Mouse (Mus musculus) c-Kit-positive CD71-positive TER-119-negative erythroid progenitor cells, embryonic 14.5 days (primary cell): ENCODE data around the gene Sqstm1.

ENCODE experiments used
- DNase-seq: peaks from one replicate; pipeline ENCODE4 v3.0.0-alpha.2; 2013; ENCODE audit warnings: low read depth

Sqstm1 gene

DNA sequence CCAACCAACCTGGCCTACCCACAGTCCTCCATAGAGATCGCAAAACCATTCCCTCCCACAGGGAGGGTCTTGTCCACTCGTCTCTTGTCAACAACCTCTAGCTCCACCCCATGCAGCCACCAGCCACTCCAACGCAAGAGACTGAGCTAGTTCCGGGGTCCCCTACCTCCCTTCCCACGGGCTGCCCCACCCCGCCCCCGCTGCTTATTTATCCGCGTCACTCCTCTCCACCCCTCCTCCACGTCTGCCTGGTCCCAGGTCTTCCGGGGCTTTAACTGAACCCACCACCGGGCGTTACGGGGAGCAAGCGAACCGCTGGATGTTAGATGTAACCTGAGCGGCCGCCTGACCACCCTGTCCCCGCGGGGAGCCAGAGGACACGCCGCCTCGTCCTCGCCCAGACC is 524 bp downstream of the Sqstm1 start:
- DNase-seq = peak; percentile 86

DNA sequence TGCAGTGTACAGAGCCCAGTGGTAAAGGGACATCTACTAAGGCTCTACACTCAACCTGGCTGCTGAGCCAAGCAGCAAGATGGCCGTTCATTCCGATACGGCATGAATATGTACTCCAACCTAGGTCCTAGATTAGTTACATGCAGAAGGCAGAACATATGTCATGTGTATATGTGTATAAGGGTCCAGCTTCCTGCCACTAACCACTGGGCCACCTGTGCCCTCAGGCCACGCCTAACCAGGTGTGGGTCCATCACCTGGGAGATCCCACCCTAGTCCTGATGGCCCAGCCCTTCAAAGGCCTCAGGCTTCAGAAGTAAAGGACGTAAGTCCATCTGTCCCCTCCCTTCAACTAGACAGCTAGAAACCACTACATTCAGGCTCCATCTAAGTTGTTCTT is 2.6 kb downstream of the Sqstm1 start:
- DNase-seq = no peak

DNA sequence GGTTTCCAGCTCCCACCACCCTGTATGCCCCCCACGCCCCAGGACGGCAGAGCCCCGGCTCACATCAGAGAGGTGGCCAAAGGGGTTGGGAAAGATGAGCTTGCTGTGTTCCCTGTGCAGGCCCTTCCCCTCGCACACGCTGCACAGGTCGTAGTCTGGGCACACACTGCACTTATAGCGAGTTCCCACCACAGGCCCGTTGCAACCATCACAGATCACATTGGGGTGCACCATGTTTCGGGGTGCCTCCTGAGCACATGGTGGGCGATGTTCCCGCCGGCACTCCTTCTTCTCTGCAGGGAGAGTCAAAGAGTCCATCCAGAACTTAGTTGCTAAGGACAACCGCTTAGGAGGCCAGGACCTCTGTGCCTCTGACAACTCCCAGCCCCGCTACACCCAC is 3.3 kb downstream of the Sqstm1 start:
- no peak for DNase-seq

DNA sequence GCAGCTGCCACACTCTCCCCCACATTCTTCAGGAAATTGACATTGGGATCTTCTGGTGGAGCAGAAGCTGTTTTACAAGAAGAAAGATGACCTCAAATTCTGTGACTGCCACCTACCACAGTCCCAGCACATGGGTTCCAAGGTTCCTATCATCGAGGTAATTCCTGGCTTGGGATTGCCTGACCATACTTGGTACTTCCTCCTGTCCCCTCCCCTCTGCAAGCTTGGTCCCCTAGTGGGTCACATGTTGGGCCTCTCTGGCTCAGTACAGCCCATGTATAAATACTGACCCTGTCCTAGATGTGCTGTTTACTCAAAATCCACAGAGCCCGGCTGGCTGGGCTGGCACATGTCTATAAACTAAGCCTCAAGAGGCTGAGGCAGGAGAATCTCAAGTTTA is 4.6 kb downstream of the Sqstm1 start:
- DNase-seq = no peak

DNA sequence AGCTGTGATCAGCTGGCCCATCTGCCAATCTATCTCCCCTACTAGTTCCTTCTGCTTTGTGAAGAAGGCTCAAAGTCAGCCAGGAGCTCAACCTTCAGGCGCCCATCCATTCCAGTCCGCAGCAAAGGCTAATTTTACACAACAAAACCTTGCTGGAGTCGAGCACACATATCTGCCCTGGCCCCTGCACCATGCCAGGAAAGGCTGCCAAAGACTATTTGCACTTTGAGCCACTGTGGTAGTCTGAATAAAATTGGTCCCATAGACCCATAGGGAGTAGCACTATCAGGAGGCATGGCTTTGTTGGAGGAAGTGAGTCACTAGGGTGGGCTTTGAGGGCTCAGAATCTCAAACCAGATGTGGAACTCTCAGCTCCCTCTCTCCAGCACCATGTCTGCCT is 5.2 kb downstream of the Sqstm1 start:
- DNase-seq = no peak

DNA sequence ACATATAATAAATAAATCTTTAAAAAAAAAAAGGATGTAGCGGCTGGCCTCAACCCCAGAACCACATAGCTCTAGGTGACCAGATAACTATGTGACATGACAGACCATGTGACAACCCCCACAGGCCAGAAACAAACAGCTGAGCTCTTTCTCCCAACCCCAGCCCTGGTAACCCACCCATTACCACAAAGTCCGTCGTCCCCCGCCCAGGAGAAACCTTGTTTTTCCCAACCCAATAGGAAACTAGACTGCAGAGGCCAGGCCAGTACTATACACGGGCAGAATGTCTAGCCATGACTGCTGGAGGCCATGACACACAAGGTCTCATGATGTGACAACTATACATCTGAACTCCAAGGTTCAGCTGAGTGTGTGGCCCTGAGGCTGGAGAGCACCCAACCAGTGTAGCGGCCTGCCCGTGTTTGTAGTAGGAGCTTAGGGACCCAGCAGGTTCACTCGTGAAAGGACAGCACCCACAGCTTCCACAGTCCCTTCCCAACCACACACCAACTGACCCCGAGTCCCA is 7.3 kb downstream of the Sqstm1 start:
- DNase-seq = no peak

DNA sequence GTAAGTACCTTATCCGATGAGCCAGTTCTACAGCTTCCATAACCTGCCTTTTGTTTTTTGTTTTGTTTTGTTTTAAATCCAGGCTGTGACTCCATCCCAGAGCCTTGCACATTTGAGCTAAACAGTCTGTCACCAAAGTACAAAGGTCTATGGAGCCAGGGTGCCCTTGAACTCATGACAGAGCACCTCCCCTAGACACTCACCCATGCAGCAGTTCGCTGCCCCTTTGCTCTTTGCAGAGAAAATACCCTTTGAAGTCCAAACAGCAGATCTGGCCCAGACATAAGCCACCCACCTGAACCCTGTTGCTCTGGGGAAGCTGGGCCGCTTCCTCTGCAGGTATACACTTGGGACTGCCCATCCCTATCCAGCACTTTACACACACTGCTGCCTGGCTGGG is 9.0 kb downstream of the Sqstm1 start:
- no peak for DNase-seq

DNA sequence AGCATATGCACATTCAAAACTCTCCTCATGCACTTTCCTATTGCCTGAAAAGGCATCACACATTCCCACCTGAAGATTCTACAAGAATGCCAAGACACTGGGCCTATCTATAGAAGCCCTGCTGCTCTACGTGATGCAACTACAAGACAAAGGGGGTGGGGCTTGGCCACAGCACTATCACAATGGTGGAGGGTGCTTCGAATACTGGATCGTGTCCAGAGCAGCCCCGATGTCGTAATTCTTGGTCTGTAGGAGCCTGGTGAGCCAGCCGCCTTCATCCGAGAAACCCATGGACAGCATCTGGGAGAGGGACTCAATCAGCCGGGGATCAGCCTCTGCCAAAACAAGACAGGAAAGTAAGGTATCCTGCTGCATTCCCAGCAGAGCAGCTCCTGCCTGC is 10.0 kb downstream of the Sqstm1 start:
- DNase-seq = no peak

DNA sequence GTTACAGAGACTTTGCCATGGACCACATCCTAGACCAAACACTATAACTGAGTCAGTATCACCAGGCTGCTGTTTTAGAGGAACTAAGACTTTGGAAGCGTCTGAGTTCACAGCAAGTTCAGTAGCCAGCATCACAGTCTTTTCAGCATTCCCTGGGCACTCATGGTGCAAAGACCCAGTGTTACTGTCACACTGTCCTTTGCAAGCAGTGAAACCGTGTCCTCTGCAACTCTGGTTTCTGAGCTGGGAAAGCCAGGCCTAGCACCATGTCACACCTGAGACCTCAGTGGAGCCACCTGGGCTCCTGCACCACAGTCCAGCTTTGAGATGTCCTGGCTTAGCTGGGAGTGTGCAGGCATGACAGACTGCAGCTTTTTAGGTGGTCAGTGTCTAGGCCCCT is 11.7 kb downstream of the Sqstm1 start:
- no peak for DNase-seq

DNA sequence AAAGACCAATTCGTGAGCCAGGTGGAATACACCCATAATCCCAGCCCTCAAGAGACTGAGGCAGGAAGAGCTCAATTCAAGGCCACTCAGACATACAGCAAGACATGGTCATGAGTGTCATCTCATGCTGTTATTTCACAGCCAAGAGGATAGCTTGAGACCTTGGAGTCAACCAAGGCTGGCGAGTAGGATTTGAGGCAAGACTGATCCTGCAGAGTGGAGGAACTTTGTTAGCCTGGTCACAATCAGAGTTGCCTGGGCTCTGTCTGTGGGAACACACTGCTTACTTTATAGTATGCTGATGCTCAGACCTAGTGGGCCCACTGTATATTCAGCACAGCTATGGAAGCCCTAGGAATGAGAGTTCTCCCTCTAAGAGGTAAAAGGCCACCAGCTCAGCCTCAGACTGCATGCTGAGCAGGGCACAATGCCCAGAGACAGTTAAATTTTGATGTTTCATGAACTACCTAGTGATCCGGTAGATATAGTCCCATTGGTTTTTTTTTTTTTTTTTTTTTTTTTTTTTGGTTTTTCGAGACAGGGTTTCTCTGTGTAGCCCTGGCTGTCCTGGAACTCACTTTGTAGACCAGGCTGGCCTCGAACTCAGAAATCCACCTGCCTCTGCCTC is 12.3 kb downstream of the Sqstm1 start:
- no peak for DNase-seq

DNA sequence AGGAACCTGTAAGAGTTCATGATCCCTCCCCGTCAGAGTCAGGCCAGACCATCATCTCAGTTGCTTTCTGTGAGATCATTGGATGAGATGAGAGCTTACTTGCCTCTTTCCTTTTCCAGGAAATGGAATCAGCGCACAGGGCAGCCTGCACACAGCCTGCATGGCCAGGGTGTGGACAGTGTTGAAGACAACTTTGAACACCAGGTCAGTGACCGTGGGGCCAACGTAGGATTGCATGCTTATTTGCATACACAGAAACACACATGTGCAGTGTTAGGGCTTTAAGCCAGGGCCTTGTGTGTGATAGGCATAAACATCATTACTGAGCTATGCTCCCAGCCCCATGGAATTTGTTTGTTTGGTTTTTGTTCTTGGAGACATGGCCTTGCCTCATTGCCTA is 13.1 kb downstream of the Sqstm1 start:
- DNase-seq = no peak

DNA sequence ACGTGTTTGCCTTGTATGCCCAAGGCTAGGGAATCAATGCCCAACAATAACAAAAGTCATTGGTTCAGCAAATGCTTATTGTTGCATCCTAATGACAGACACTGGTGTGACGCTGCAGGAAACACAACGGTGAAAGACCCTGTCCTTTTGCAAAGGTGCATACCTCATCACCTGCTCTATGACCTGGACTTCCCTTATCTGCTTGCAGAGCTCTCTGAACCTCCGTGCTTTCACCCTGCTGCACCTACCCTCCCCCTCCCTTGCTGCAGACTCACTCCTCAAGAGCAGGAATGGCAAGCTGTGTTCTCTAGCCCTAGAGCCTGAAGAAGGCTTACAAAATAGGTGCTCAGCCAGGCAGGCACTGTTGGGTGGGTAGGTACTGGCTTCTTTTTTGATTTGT is 15.8 kb downstream of the Sqstm1 start:
- DNase-seq = no peak

DNA sequence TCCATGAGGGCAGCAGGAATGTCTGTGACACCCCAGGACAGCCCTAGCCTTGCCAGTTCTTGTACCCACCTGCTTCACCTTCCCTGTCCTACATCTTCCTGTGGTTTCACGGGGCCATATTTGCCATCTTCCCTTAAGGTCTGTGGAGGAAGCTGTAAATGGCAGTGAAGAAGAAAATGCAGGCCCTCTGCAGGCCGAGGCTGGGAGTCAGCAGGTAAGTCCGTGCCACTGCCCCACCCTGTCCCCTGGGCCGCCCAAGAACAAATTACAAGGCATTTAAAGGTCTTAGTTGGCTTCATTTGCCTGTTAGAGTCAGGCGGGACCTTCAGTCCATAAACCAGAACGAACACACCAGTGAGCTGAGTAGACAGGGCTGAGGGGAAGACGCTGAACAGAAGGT is 16.6 kb downstream of the Sqstm1 start:
- no peak for DNase-seq

DNA sequence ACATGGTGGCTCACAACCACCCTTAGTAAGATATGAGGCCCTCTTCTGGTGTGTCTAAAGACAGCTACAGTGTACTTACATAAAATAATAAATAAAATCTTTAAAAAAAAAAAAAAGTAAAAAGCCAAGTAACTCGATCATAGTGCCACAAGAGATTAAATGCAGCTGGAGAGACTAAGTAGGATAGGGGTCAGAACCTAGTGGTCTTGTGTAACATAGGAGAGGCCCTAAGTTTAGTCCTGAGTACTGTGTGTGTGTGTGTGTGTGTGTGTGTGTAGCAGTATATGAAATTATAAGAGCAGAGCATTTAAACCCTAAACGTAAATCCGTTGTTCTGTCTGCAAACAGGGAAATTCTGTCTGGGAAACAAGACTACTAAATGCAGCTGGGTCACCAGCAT is 18.3 kb downstream of the Sqstm1 start:
- DNase-seq = no peak

DNA sequence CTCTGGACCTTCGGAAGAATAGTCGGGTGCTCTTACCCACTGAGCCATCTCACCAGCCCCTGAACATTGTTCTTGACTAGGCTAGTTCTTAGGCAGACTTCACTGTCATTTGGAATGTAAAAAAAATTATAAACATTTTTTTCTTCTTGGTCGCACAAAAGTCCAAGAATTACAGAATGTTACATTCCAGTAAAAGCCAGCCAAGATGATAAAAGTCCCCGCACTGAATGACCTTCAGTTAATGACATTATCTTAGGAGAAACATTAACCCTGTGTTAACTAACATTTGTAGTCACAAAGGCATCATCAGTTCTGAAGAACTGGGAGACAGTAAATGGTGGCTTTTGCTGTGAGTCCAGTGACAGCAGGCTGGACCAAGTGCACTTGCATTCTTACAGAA is 20.3 kb downstream of the Sqstm1 start:
- DNase-seq = no peak

DNA sequence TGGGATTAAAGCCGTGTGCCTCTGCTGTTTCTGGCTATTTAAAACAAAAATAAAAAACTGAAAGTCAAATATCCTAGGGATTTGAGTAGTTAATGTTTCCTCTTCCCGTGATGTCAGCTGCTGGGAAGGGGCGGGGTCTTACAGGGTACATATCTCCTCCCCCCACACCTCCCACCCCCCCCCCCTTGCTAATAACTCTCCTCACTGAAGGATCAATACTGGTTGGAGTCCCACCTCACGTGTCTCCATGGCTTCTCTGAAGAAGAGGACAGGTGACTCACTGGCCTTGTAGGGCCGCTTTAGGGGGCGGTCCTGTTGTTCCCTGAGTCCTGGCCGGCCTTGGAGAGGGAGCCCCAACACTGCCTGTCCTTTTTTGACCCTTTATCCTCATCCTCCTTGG is 21.9 kb downstream of the Sqstm1 start:
- DNase-seq = no peak

DNA sequence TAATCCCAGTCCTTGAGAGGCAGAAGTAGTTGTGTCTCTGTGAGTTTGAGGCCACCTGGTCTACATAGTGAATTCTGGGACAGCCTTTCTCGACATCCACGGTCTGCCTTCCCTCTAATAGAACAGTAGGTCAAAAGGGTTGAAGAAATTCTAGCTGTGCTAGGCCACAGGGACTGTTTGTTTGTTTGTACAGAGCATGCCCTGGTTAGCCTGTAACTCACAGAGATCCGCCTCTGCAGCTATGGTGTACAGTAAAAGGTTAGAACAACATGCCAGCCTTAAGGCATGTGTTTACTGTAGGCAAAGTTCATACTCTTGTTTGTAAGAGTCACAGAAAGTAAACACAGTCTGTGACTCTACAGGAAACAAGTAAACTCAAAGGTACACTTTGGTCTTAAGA is 25.8 kb downstream of the Sqstm1 start:
- no peak for DNase-seq

DNA sequence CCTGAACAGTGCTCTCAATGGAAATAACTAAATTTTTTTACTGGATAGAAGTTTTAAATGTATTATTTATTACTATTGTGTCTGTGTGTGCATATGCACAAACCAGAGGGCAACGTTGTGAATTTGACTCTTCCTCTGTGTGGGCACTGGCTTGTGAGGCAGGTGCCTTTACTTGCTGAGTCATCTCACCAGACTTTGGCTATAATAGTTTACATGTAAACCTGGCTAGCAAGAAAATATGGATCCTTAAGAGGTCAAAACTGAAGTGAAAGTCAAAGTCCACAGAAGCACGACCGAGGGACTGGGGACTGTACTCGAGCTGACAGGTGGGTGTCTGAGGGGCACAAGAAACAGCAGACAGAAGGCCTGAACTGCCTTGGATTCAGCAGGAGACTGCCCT is 27.9 kb downstream of the Sqstm1 start:
- no peak for DNase-seq

DNA sequence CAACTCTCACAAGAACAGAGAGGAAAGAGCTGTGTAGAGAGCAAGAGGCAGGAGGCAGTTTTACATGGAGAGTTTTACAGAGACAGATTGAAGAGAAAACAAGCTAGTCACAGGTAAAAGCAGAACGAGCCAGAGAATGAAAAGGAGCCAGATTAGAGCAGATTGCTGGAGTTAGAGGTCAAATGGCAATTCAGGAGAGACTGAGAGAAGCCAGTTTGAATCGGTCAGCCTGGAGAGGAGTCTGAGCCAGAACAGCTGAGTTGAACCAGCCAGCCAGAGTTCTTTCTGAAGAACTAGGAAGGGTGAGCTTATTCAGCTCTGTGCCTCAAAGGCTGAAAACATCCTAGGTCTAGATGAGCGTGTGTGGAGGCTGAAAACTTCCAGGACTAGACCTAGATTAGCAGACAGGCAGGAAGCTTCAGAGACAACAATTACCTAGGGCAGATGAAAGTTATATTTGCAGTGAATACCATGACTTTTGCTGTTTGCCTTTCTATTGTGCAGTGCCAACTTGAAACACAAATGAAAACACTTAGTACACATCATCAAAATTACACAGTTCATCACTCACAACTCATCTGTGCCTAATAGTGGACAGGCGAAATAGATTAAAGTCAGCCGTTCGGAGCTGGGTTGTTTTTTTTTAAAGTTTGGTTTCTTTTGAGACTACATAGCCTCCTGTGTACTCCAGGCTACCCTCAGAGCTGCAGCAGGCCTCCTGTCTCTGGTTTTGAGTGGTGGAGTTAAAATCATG is 30.0 kb downstream of the Sqstm1 start:
- no peak for DNase-seq

DNA sequence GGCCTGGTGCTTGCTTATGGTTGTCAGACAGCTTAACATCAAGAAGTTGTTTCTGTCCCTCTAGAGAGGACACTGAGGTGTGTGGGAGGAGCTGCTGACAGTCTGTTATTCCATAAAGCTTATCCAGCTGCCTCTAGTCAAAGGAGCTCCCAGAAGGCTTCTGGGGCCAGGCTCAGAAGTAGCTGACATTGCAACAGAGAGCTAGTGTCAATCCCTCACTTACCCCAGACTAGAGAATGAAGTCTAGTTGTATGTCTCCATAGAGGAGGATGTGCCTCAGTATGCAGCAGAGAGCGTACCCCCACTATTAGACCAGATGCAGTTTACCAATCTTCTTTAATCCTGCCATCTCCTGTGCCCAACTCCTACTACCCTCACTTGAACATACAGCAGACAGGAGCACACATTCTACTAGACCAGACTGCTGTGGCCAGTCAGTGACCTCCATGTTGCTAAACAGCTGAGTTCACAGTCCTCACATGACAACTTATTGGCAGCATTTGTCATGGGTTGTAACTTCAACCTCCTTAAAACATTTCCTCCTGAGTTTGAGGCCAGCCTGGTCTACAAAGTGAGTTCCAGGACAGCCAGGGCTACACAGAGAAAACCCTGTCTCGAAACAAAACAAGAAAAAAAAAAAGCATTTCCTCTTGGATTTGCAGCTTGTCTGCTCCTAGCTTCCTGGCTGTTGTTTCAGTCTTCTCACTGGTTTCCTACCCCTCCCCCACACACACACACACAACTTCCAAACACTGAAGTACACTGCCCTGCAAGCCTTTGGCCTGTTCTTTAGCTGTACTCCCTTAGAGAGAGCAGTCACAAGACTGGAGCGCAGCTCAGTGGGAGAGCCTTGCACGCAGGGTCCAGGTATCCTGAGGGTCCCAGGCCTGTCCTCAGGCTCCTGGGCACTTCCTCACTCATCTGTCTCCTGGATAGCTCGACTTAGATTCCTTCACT is 31.8 kb downstream of the Sqstm1 start:
- DNase-seq = no peak

DNA sequence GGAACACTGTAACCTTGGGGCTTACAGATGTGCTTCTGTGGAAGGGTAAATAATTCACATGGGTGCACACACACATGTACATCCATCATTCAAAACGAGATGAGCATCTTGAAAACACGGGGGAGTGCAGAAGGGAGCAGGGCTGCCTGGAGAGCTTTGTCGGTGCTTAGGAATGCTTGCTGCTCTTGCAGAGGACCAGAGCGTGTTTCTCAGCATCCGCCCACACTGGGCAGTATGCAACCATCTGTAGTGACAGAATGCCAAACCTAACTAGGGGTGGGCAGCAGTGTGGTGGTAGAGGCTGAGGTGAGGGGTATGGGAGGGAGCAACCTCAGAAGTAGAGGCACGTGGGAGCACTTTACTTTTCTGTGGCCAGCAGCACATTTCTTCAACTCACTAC is 33.5 kb downstream of the Sqstm1 start:
- DNase-seq = no peak

DNA sequence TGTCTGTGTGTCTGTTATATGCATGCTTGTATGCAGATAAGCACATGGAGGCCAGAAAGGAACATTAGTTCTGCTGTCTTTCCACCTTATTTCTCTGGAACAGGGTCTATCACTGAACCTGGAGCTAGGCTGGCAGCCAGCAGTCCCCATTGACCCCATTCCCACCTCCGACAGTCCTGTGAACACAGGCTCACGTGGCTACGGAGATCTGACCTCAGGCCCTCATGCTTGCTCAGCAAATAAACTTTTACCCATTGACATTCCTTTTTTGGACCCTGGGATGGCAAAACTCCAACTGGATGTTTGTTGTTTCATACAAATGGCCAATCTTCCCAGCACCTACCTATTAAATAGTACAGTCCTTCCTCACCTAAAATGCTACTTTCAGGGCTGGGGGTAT is 34.3 kb downstream of the Sqstm1 start:
- DNase-seq = no peak

DNA sequence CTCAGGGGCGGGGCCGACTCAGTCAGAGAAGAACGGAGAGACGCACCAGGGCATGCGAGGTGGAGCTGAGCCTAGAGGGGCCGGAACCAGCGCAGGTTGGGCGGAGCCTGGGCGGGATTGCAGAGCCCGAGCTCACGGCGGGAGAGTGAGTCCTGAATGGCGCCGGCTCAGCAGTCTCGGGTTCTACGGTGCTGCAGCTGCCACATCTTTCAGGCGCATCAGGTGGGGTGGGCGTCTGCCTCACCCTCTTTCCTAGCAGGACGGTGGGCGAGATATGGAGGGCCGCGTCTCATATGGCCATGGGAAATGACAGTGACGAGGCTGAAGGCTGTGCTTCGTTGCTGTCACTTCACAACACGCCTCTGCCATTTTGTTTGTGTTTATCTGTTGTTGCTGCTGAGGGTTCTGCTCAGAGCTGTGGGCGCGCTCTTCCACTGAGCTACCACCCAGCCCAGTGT is 35.9 kb downstream of the Sqstm1 start:
- peak; percentile 98 for DNase-seq
